Mouse (Mus musculus): ENCODE data around the gene Nsmce3. TPM values are rescaled to one million over a fixed set of nuclear protein-coding genes. Genes with fewer than 3 reads are reported as not detected.

Gene Nsmce3
- polyA plus RNA-seq (2014; fragmentation: Illumina TruSeq; extraction: RNeasy Lipid Tissue Mini Kit (QIAGEN cat#74804); ENCODE audit: insufficient read depth, low read depth, low replicate concordance) = 4.4 TPM

DNA sequence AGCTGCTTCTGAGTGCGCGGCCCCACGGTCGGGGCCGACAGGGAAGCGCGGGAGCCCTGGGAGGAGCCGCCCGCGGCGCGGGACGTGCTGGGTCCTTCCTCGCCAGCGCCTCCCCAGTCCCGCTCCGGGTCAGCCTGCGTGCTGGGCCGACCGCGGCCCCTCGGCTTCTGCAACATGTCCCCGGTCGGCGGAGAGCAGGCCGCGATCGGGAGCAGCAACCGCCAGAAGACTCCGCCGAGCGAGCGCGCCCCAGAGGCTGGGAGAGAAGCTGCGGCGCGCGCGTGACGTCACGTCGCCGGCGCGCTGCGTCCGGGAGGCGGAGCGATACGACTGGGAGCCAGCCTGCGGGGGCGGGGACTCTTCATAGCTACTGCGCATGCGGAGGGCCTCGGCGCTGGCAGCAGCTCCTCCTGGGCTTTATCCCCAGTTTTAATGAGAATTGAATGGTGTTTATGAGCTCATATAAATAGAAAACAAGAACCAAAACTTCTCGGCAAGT lies at the start of gene Nsmce3:
Gene Nsmce3 (minus strand): TSS at position 255 of the 499 bp plus-strand sequence.

All from lung, adult 10 weeks (tissue).